Mouse (Mus musculus): ENCODE data around the gene Olfr543. TPM values are rescaled to one million over a fixed set of nuclear protein-coding genes. Genes with fewer than 3 reads are reported as not detected.
A peak's percentile ranks its signal among the peaks of the same experiment; 100 is the strongest.

The Olfr543 gene
- polyA plus RNA-seq (2012; rRNA removed): not detected in 2 replicates

DNA sequence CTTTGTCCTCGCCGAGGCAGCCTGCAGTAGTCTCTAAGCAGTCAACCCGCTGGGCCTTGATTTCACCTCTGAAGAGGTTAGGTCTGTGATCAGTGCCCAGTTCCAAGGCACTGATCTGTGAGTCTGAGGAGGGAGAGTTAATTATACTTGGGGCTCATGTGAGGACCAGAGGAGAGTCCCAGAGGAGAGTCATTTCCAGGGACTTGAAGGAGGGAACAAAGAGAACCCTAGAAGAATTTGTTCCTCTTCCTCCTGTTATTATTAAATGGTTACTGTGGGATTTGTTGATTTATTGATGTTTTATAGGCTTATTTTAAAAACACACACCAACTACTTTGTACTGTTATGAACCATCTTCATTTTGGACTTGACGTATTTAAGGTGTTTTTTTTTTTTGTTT, at the start of gene Olfr543:
Olfr543 (minus strand) TSS at position 101 of the 400 bp plus-strand sequence.
- H3K4me1 ChIP-seq (ENCODE audit: control insufficient read depth, insufficient read depth, low read length): no peaks in the 10 kb centered on the region
- TF ChIP-seq POLR2A (IDR thresholded peaks at IDR 0.05; ENCODE audit: extremely low read depth, insufficient read depth, low read length): no peak
- no peak for TF ChIP-seq CTCF (IDR thresholded peaks at IDR 0.05; ENCODE audit: extremely low read depth, insufficient read depth, low read length)
- H3K27ac ChIP-seq (ENCODE audit: insufficient read depth, low read length): no peak within 1 kb of the TSS

DNA sequence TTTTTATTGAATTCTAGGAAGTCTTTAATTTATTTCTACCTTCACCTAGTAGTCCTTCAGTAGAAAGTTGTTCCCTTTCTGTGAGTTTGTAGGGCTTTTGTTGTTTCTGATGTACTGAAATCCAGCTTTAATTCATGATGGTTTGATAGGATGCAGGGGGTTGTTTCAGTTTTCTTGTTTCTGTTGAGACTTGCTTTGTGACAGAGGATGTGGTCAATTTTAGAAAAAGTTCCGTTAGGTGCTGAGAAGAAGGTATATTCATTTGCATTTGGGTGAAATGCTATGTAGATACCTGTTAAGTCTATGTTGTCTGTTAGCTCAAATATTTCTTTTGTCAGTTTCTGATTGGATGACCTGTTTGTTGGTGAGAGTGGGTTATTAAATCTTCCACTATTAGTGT, 47.6 kb upstream of the Olfr543 start:
- no peaks in the 10 kb centered on the region for H3K4me1 ChIP-seq (ENCODE audit: control insufficient read depth, insufficient read depth, low read length)
- TF ChIP-seq POLR2A (IDR thresholded peaks at IDR 0.05; ENCODE audit: extremely low read depth, insufficient read depth, low read length): no peak
- TF ChIP-seq CTCF (IDR thresholded peaks at IDR 0.05; ENCODE audit: extremely low read depth, insufficient read depth, low read length): no peak
- no peak overlapping the region for H3K27ac ChIP-seq (ENCODE audit: insufficient read depth, low read length)

More for the DNA sequence above, at the start of gene Olfr543:
- H3K4me3 ChIP-seq (ENCODE audit: insufficient read depth, low read length): no peak within 1 kb of the TSS

DNA sequence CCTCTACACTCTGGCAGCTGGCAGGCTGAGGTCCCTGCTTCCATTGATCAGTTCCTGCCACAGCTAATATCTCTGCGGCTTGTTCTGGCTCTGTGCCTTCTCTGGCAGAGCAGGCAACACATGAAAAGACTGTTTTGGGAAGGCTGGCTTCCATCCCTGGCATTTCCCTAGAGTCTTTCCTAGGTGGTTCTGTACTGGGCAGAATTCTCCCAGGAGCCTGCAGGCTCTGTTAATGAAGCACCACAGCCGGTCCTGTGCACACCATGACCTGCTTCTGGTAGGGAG, 35.5 kb upstream of the Olfr543 start:
- TF ChIP-seq CTCF (IDR thresholded peaks at IDR 0.05; ENCODE audit: extremely low read depth, insufficient read depth, low read length): no peak
- TF ChIP-seq POLR2A (IDR thresholded peaks at IDR 0.05; ENCODE audit: extremely low read depth, insufficient read depth, low read length): no peak
- Histone ChIP-seq H3K27ac (ENCODE audit: insufficient read depth, low read length) (no peak overlapping the region), H3K4me3 (ENCODE audit: insufficient read depth, low read length) (no peak overlapping the region), H3K4me1 (ENCODE audit: control insufficient read depth, insufficient read depth, low read length) (no peaks in the 10 kb centered on the region)

More for the DNA sequence above, 47.6 kb upstream of the Olfr543 start:
- H3K4me3 ChIP-seq (ENCODE audit: insufficient read depth, low read length): no peak overlapping the region

DNA sequence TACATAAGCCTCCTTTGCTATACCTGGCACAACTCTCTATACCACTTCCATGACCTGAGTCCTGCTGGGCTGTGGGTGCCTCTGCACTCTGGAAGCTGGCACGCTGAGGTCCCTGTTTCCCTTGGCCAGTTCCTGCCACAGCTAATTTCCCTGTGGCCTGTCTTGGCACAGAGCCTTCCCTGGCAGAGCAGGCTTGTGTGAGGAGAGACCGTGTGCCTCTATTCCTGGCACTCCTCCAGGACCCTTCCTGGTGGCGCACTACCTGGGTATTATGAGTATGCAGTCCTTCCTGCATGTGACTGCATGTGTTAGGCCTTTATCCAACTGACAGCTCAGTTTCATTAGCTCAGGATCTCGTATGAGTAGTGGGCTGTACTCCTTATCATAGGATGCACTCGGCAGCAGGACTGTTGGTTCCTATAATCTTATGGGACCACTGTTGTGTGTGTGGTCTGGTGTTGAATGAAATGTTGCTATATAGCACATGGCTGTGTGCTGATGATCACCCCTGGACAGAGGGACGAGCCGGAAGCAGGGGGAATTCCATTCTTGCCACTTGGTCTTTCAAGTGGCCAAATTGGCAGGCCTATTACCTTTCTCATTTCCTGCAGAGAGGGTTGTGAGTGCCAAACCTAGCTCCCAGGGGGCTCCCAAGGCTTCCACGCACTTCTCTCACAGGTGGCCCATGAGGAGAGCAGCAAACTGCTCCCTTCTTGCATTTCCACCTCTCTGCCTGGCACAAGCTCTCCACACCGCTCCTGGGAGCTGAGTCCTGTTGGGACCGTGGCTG, 35.0 kb upstream of the Olfr543 start:
- Histone ChIP-seq H3K4me1 (ENCODE audit: control insufficient read depth, insufficient read depth, low read length) (no peaks in the 10 kb centered on the region), H3K4me3 (ENCODE audit: insufficient read depth, low read length) (no peak overlapping the region), H3K27ac (ENCODE audit: insufficient read depth, low read length) (no peak overlapping the region)
- TF ChIP-seq CTCF (IDR thresholded peaks at IDR 0.05; ENCODE audit: extremely low read depth, insufficient read depth, low read length): no peak
- no peak for TF ChIP-seq POLR2A (IDR thresholded peaks at IDR 0.05; ENCODE audit: extremely low read depth, insufficient read depth, low read length)

DNA sequence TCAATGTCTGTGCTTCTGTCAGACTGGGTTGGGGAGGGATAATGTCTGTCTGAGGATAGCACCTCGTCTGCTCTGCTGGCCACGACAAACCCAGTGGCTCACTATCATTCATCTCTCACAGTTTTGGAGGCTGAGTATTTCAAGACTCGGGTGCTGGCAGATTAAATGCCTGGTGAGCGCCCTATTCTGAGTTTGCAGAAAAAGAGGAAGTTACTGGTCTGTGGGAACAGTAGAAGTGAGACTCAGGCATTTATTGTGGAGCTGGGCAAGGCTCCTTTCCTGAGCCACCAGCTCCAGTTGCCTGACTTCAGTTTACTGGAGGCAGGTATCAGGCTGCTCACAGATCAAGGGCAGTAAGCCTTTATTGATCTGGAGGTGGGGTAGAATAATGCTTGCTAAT, 32.7 kb upstream of the Olfr543 start:
- H3K4me3 ChIP-seq (ENCODE audit: insufficient read depth, low read length): no peak overlapping the region
- TF ChIP-seq POLR2A (IDR thresholded peaks at IDR 0.05; ENCODE audit: extremely low read depth, insufficient read depth, low read length) (no peak), CTCF (IDR thresholded peaks at IDR 0.05; ENCODE audit: extremely low read depth, insufficient read depth, low read length) (no peak)

DNA sequence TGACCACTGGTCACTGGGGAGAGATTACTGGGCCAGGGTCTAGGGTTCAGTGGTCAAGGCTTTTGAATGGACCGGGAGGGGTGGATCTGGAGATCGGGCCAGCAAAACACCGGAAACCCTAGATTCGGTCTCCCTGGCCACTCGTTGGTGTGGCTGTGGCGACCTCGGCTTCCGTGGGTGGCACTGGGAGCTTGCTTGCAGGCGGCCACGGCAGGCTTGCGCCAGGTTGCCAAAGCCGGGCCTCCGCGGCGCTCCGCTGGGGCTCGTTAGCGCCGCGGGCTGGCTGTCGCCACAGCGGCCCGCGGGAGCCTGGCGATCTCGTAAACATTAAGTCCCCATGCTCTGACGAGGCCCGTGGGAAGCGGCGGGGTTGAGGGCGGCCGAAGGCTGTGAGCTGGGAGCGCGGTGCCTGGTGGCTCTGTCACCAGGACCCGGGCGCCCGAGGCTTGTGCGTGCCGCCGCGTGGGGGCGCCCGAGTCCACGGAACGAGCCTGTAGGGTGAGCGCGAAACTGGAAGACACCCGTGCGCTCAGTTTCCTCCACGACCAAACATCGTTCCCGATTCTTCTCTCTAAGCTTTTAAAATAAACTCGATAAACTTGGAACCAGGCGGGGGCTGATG, 31.4 kb upstream of the Olfr543 start:
- Histone ChIP-seq H3K4me1 (ENCODE audit: control insufficient read depth, insufficient read depth, low read length) (no peaks in the 10 kb centered on the region), H3K27ac (ENCODE audit: insufficient read depth, low read length) (no peak overlapping the region), H3K4me3 (ENCODE audit: insufficient read depth, low read length) (peak overlapping the region; percentile 24; the same call in 1 of the 2 replicates)
- TF ChIP-seq POLR2A (IDR thresholded peaks at IDR 0.05; ENCODE audit: extremely low read depth, insufficient read depth, low read length): no peak
- peak; percentile 52 for TF ChIP-seq CTCF (IDR thresholded peaks at IDR 0.05; ENCODE audit: extremely low read depth, insufficient read depth, low read length)

More for the DNA sequence above, 32.7 kb upstream of the Olfr543 start:
- Histone ChIP-seq H3K27ac (ENCODE audit: insufficient read depth, low read length) (no peak overlapping the region), H3K4me1 (ENCODE audit: control insufficient read depth, insufficient read depth, low read length) (no peaks in the 10 kb centered on the region)

DNA sequence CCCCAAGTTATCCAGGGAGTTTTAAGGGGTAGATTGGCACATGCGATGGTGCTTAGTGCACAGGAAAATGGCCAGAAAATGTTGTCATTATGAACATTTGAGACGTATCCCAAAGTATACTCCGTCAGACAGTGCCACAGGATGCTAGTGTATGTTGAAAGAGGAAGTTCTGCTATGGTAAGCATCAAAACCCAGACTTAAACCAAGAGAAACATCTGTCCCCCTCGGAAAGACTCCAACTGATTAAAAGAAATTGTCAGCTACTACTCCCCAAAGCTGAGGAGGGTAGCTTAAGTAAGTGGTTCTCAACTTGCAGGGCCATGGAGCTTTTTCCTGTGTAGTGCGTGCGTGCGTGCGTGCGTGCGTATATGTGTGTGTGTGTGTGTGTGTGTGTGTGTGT, 30.4 kb upstream of the Olfr543 start:
- no peak overlapping the region for H3K27ac ChIP-seq (ENCODE audit: insufficient read depth, low read length)
- TF ChIP-seq POLR2A (IDR thresholded peaks at IDR 0.05; ENCODE audit: extremely low read depth, insufficient read depth, low read length) (no peak), CTCF (IDR thresholded peaks at IDR 0.05; ENCODE audit: extremely low read depth, insufficient read depth, low read length) (no peak)

DNA sequence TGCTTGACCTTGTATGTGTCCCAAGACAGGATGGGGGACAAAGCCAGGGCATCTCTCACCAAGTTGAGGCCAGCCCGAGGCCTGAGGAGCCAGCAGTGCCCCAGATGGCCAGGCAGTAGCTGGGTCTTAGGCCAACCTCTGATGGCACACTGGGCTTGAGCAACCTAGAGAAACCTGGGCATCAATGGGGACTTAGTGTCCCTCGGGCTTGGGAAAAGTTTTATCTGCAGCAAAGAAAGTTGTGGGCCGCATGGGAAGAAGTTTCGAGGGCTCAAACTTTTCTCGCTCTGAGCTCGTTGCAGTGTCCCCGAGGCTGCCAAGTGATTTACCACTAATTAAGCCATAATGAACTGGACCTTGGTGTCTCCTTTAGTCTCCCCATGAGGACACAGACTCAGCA, 28.2 kb upstream of the Olfr543 start:
- Histone ChIP-seq H3K4me3 (ENCODE audit: insufficient read depth, low read length) (no peak overlapping the region), H3K4me1 (ENCODE audit: control insufficient read depth, insufficient read depth, low read length) (no peaks in the 10 kb centered on the region), H3K27ac (ENCODE audit: insufficient read depth, low read length) (no peak overlapping the region)
- no peak for TF ChIP-seq POLR2A (IDR thresholded peaks at IDR 0.05; ENCODE audit: extremely low read depth, insufficient read depth, low read length)
- TF ChIP-seq CTCF (IDR thresholded peaks at IDR 0.05; ENCODE audit: extremely low read depth, insufficient read depth, low read length): no peak

More for the DNA sequence above, 30.4 kb upstream of the Olfr543 start:
- Histone ChIP-seq H3K4me1 (ENCODE audit: control insufficient read depth, insufficient read depth, low read length) (no peaks in the 10 kb centered on the region), H3K4me3 (ENCODE audit: insufficient read depth, low read length) (no peak overlapping the region)

DNA sequence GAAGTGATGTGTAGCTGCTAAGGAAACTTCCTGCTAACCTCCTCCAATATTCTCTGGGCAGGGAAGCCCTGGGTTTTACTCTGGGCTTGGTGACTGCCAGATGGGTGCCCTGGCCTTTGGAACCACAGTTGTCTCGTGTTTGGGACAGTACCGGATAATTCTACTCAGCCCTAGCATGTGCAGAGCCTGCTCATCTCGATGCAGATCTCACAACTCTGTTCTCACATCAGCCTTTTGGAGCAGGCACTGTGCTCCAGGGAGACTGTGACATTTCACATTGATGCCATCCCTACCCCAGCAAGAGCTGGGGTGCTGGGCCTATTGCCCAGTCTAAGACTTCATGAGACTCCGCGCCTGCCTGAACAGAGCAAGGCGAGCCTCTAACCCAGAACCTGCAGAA, 27.2 kb upstream of the Olfr543 start:
- Histone ChIP-seq H3K4me3 (ENCODE audit: insufficient read depth, low read length) (no peak overlapping the region), H3K27ac (ENCODE audit: insufficient read depth, low read length) (no peak overlapping the region), H3K4me1 (ENCODE audit: control insufficient read depth, insufficient read depth, low read length) (no peaks in the 10 kb centered on the region)
- TF ChIP-seq CTCF (IDR thresholded peaks at IDR 0.05; ENCODE audit: extremely low read depth, insufficient read depth, low read length) (no peak), POLR2A (IDR thresholded peaks at IDR 0.05; ENCODE audit: extremely low read depth, insufficient read depth, low read length) (no peak)

DNA sequence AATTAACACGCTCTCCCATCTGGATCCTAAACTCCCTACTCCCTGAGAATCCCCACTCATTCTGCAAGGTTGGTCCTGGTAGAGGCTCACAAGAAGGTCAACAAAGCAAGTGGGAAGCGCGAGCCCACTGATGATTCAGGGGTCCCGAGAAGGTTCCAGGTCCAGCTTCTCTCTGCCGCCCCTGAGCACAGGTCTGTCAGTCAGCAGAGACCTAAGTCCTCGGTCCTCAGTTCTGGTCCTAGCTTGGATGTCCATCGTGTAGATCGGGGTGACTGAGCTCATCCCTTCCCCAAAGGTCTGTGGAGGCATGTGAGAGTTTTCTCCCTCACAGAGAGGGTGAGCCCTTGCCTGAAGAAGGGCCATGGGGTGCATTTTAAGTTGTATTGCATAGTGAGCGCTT, 26.6 kb upstream of the Olfr543 start:
- Histone ChIP-seq H3K4me1 (ENCODE audit: control insufficient read depth, insufficient read depth, low read length) (no peaks in the 10 kb centered on the region), H3K4me3 (ENCODE audit: insufficient read depth, low read length) (no peak overlapping the region), H3K27ac (ENCODE audit: insufficient read depth, low read length) (no peak overlapping the region)
- TF ChIP-seq CTCF (IDR thresholded peaks at IDR 0.05; ENCODE audit: extremely low read depth, insufficient read depth, low read length): no peak
- no peak for TF ChIP-seq POLR2A (IDR thresholded peaks at IDR 0.05; ENCODE audit: extremely low read depth, insufficient read depth, low read length)
